Mouse (Mus musculus) cerebellum, adult 2 months (tissue): ENCODE results near the gene Atf6. TPM values are rescaled to one million over a fixed set of nuclear protein-coding genes. Genes with fewer than 3 reads are reported as not detected.

ENCODE experiments used
- DNase-seq, 2 experiments: peaks; one replicate each; pipeline ENCODE4 v3.0.0; 2021
- H3K27ac ChIP-seq: fragments of 200-500 bp; 2 replicates; pipeline ENCODE4 v1.5.1; 2012; ENCODE audit warnings: low read length, control low read depth, inconsistent platforms; ENCODE audit not compliant: insufficient read depth
- H3K27me3 ChIP-seq: fragments of 200-500 bp; 2 replicates; pipeline ENCODE4 v1.6.1; 2012; ENCODE audit warnings: inconsistent platforms, mild to moderate bottlenecking, low read length, moderate library complexity; ENCODE audit not compliant: control insufficient read depth, insufficient read depth
- H3K4me1 ChIP-seq: fragments of 200-500 bp; 2 replicates; pipeline ENCODE4 v1.6.1; 2011; ENCODE audit warnings: low read length; ENCODE audit not compliant: control insufficient read depth, insufficient read depth
- H3K4me3 ChIP-seq: fragments of 200-500 bp; replicated peaks from 2 replicates; pipeline ENCODE3; 2011; ENCODE audit warnings: mild to moderate bottlenecking, low read depth, low read length, control low read depth; ENCODE audit not compliant: insufficient read depth
- CTCF ChIP-seq: fragments of 200-500 bp; IDR thresholded peaks from 2 replicates; pipeline ENCODE4 v1.5.1; 2011; ENCODE audit warnings: low read depth, mild to moderate bottlenecking, control low read depth, low read length, moderate library complexity, borderline replicate concordance; ENCODE audit not compliant: insufficient read depth
- POLR2A ChIP-seq: fragments of 200-500 bp; IDR thresholded peaks from 2 replicates; pipeline ENCODE4 v1.6.1; 2011; ENCODE audit warnings: low read length, control low read depth, borderline replicate concordance; ENCODE audit not compliant: insufficient read depth
- WGBS: fragments of 180-500 bp; shearing (Covaris S2); methylation state at CpG from one replicate; pipeline ENCODE4 v1.1.7; 2018; 5-methylcytosine and 5-hydroxymethylcytosine counted together
- polyA plus RNA-seq: library from polyadenylated mRNA; depleted of rRNA; stranded (reverse); fragments of >200 nt; gene quantifications from 2 replicates; pipeline ENCODE4 v1.2.3, GENCODE M21; 2012

Atf6 gene
- polyA plus RNA-seq, 1 experiment = 19.1 TPM

- no peak overlapping the region for H3K27ac ChIP-seq
- TF ChIP-seq POLR2A (no peak), CTCF (no peak)
- H3K27me3 ChIP-seq = no peaks in the 10 kb centered on the region
- H3K4me1 ChIP-seq = no peaks in the 10 kb centered on the region
- whole genome bisulfite sequencing = 80% methylated on average over 4 of the region's 4 CpGs
- DNase-seq = no peak
- H3K4me3 ChIP-seq = no peak overlapping the region
Observed at GRCm38 (mm10) chr1:170889310-170889709, 21.7 kb upstream of the Atf6 start.

GRCm38 (mm10) chr1:170886044-170886458 is 18.5 kb upstream of the Atf6 start:
- H3K27me3 ChIP-seq = no peaks in the 10 kb centered on the region
- H3K4me3 ChIP-seq = no peak overlapping the region
- WGBS = 52% methylated on average over 6 of the region's 6 CpGs
- TF ChIP-seq POLR2A = no peak
- no peak for TF ChIP-seq CTCF
- no peak for DNase-seq
- H3K4me1 ChIP-seq = 0 out of 2 replicates have a peak, but pooled peaks cover 2% of the 10 kb centered on the region
- no peak overlapping the region for H3K27ac ChIP-seq

- TF ChIP-seq CTCF (peak; percentile 68), POLR2A (peak; percentile 56; the same call in 1 of the 2 replicates)
- Histone ChIP-seq H3K27me3 (no peaks in the 10 kb centered on the region), H3K27ac (peak within 1 kb of the TSS; percentile 61), H3K4me1 (0 out of 2 replicates have a peak, but pooled peaks cover 2% of the 10 kb centered on the region), H3K4me3 (peak within 1 kb of the TSS; percentile 74)
- peak; percentile 89 to 90 for DNase-seq
- under 1% methylated on average over 46 of the region's 46 CpGs for WGBS
Observed at GRCm38 (mm10) chr1:170884978-170885561, 17.5 kb upstream of the Atf6 start, which contains the start of the genes Gm26620 and Dusp12. Gene Gm26620 (plus strand): TSS chr1:170885065. Gene Dusp12 (minus strand): TSS chr1:170885540.

- no peaks in the 10 kb centered on the region for H3K27me3 ChIP-seq
- no peak for DNase-seq
- 0 out of 2 replicates have a peak, but pooled peaks cover 2% of the 10 kb centered on the region for H3K4me1 ChIP-seq
- H3K4me3 ChIP-seq = peak overlapping the region; percentile 74
- TF ChIP-seq POLR2A (no peak), CTCF (no peak)
- WGBS = 25% methylated on average over 8 of the region's 8 CpGs
- H3K27ac ChIP-seq = no peak overlapping the region
Observed at GRCm38 (mm10) chr1:170884390-170884789, 16.8 kb upstream of the Atf6 start.

GRCm38 (mm10) chr1:170882915-170883485 is 15.4 kb upstream of the Atf6 start:
- 0 out of 2 replicates have a peak, but pooled peaks cover 2% of the 10 kb centered on the region for H3K4me1 ChIP-seq
- no peak overlapping the region for H3K4me3 ChIP-seq
- TF ChIP-seq CTCF (no peak), POLR2A (no peak)
- H3K27me3 ChIP-seq = no peaks in the 10 kb centered on the region
- WGBS = 73% methylated on average over 5 of the region's 5 CpGs
- DNase-seq = no peak
- no peak overlapping the region for H3K27ac ChIP-seq

GRCm38 (mm10) chr1:170876906-170877305 is 9.3 kb upstream of the Atf6 start:
- 85% methylated on average over 5 of the region's 5 CpGs for WGBS
- Histone ChIP-seq H3K4me1 (no peaks in the 10 kb centered on the region), H3K4me3 (no peak overlapping the region), H3K27ac (no peak overlapping the region), H3K27me3 (no peaks in the 10 kb centered on the region)
- no peak for TF ChIP-seq POLR2A
- TF ChIP-seq CTCF = no peak
- DNase-seq = no peak

- WGBS = 93% methylated on average over 3 of the region's 3 CpGs
- TF ChIP-seq CTCF (no peak), POLR2A (no peak)
- no peaks in the 10 kb centered on the region for H3K27me3 ChIP-seq
Observed at GRCm38 (mm10) chr1:170875676-170876075, 8.1 kb upstream of the Atf6 start.

GRCm38 (mm10) chr1:170871961-170872360 is 4.4 kb upstream of the Atf6 start:
- Histone ChIP-seq H3K4me3 (no peak overlapping the region), H3K27me3 (no peaks in the 10 kb centered on the region), H3K4me1 (no peaks in the 10 kb centered on the region), H3K27ac (no peak overlapping the region)
- WGBS = 94% methylated on average over 2 of the region's 2 CpGs
- TF ChIP-seq CTCF (no peak), POLR2A (no peak)
- DNase-seq = no peak

More at GRCm38 (mm10) chr1:170875676-170876075, 8.1 kb upstream of the Atf6 start:
- Histone ChIP-seq H3K4me3 (no peak overlapping the region), H3K4me1 (no peaks in the 10 kb centered on the region), H3K27ac (no peak overlapping the region)
- no peak for DNase-seq
